Mouse (Mus musculus) hindbrain, embryonic 15.5 days (tissue): ENCODE measurements at regions not wholly inside any gene's neighbourhood (a gene's known extent, or its start where the extent isn't known, plus 50 kb on each side); places are given as distances from the start of the nearest gene placed in this dataset.

Experiments used
- ATAC-seq: fragments of 200-750 bp; cut with Nextera tagmentation; 2 replicates; pipeline ENCODE4 v1.8.0; 2017; ENCODE audit warnings: low read depth, moderate number of reproducible peaks, moderate TSS enrichment; ENCODE audit not compliant: low FRiP score
- H3K27ac ChIP-seq: fragments of 300-500 bp; sonication (generic); replicated peaks from 2 replicates; pipeline ENCODE4 v1.5.1; 2015; ENCODE audit warnings: mild to moderate bottlenecking, inconsistent platforms
- H3K27me3 ChIP-seq: fragments of 300-500 bp; sonication (generic); 2 replicates; pipeline ENCODE4 v1.6.1; 2015; ENCODE audit warnings: control low read depth, inconsistent platforms
- H3K36me3 ChIP-seq: fragments of 300-500 bp; sonication (generic); 2 replicates; pipeline ENCODE4 v1.6.1; 2015; ENCODE audit warnings: control low read depth, inconsistent platforms
- H3K4me1 ChIP-seq: fragments of 300-500 bp; sonication (generic); replicated peaks from 2 replicates; pipeline ENCODE4 v1.6.1; 2015; ENCODE audit warnings: control low read depth, inconsistent platforms
- H3K4me2 ChIP-seq: fragments of 300-500 bp; sonication (generic); 2 replicates; pipeline ENCODE4 v1.6.1; 2015; ENCODE audit warnings: moderate library complexity, mild to moderate bottlenecking, inconsistent platforms
- H3K4me3 ChIP-seq: fragments of 300-500 bp; sonication (generic); 2 replicates; pipeline ENCODE4 v1.5.1; 2015; ENCODE audit warnings: mild to moderate bottlenecking, inconsistent platforms
- H3K9ac ChIP-seq: fragments of 300-500 bp; sonication (generic); 2 replicates; pipeline ENCODE4 v1.6.1; 2015; ENCODE audit warnings: inconsistent platforms
- H3K9me3 ChIP-seq: fragments of 300-500 bp; sonication (generic); 2 replicates; pipeline ENCODE4 v1.6.1; 2016; ENCODE audit warnings: control low read depth, inconsistent platforms
- WGBS: fragments of 180-500 bp; shearing (Covaris S2); methylation state at CpG from one replicate; pipeline ENCODE4 v1.1.7; 2015; 5-methylcytosine and 5-hydroxymethylcytosine counted together

DNA sequence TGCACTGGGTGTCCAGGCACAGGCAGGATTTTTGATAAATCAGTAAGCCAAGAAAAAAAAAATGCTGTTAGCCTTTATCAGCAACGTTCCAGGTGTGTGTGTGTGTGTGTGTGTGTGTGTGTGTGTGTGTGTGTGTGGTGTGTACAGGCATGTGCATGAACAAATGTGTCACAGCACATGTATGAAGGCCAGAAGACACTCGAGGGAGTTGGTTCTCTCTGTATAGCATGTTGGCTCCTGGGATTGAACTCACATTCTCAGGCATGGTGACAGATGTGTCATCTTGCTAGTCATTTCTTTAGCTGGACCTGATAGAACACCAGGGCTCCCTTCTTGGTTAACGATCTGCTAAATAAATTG lies 74.8 kb upstream of the Caprin1 start:
- WGBS: 61% methylated on average over 3 of the region's 3 CpGs
- Histone ChIP-seq H3K27me3 (no peaks in the 10 kb centered on the region), H3K9ac (no peak overlapping the region), H3K27ac (no peak overlapping the region), H3K4me3 (no peak overlapping the region), H3K4me1 (0 out of 2 replicates have a peak, but pooled peaks cover 7% of the 10 kb centered on the region), H3K36me3 (no peaks in the 10 kb centered on the region), H3K9me3 (no peaks in the 10 kb centered on the region), H3K4me2 (no peak overlapping the region)
- peak; percentile 43; the same call in 1 of the 2 replicates for ATAC-seq

DNA sequence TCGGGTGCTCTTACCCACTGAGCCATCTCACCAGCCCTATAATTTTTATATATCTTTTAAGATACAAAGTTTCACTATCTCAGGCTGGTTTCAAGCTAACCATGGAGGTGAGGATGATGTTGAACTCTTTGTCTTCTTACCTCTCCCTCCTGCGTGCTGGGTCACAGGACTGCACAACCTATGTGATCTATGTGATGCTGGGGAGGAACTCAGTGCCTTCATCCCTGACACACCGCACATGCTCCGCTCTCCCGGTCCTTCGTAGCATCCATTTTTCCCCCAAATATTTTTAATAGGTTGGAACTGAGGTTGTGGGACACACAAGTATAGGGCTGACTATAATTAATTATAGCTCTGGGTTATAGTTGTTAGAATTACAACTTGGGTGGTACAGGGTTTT lies 75.9 kb upstream of the Caprin1 start:
- 91% methylated on average over 6 of the region's 6 CpGs for WGBS
- H3K4me2 ChIP-seq: no peak overlapping the region

DNA sequence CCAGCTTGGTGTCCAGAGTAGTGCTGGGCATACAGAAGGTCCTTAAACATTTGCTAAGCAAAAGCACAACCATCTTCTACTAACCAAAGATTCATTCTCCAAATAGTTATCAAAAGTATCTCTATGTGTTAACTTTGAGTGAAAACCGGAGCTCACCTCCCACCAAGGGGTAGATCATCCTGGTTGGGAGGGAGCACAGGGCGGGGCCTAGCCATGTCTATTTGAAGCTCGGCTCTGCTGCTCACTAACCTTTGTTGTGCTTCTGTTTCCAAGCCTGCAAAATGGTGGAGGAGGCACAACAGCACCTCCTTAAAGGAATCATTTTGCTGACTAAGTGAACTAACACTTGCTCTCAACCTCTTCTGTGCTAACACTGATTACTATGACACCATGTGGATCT lies 77.0 kb upstream of the Caprin1 start:
- 66% methylated on average over 3 of the region's 3 CpGs for WGBS
- no peak for ATAC-seq
- Histone ChIP-seq H3K4me1 (0 out of 2 replicates have a peak, but pooled peaks cover 7% of the 10 kb centered on the region), H3K4me2 (no peak overlapping the region), H3K27me3 (no peaks in the 10 kb centered on the region), H3K4me3 (no peak overlapping the region), H3K9me3 (no peaks in the 10 kb centered on the region), H3K27ac (no peak overlapping the region), H3K36me3 (no peaks in the 10 kb centered on the region), H3K9ac (no peak overlapping the region)

More for the DNA sequence above, 75.9 kb upstream of the Caprin1 start:
- Histone ChIP-seq H3K4me1 (0 out of 2 replicates have a peak, but pooled peaks cover 7% of the 10 kb centered on the region), H3K27me3 (no peaks in the 10 kb centered on the region), H3K9ac (no peak overlapping the region), H3K27ac (no peak overlapping the region), H3K36me3 (no peaks in the 10 kb centered on the region), H3K9me3 (no peaks in the 10 kb centered on the region), H3K4me3 (no peak overlapping the region)
- no peak for ATAC-seq

DNA sequence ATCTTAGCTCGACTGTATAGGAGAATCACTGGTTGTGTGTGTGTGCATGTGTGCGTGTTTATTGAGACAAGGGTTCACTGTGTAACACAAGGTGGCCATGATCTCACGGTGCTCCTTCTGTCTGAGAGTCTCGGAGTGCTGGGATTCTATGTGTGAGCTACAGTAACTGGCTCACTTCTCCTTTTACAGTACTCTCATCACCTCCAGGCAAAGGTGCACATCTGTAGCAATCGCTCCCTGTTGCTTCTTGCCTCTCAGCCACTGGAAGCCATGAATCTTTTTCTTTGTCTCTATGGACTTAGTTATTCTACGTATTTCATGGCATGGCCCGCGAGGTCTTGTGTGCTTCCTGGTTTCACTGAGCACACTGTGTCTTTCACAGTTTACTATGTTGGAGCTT lies 78.3 kb upstream of the Caprin1 start:
- WGBS: 85% methylated on average over 8 of the region's 8 CpGs
- Histone ChIP-seq H3K4me1 (peaks cover 8% of the 10 kb centered on the region; the same call in 1 of the 2 replicates), H3K4me3 (no peak overlapping the region), H3K27me3 (no peaks in the 10 kb centered on the region), H3K9me3 (no peaks in the 10 kb centered on the region), H3K9ac (no peak overlapping the region), H3K36me3 (no peaks in the 10 kb centered on the region), H3K4me2 (no peak overlapping the region), H3K27ac (no peak overlapping the region)
- no peak for ATAC-seq

DNA sequence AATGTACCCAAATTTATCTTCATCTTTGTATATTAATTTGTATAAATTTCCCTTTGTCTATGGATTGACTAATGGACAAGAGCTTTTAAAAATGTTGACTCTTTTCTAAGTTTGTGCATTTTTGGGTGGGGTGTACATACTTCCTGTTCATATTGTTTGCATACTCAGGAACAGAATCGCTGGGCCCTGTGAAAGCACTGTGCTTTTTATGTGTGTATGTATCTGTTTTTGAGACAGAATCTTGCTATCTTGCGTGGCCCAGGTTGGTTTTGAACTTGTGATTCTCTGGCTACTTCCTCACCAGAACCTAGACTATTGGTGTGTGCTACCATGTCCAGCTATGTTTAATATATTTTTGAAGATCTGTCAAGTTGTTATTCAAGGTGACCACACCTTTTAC lies 78.8 kb upstream of the Caprin1 start:
- WGBS: 93% methylated on average over 2 of the region's 2 CpGs
- ATAC-seq: no peak
- H3K27me3 ChIP-seq: no peaks in the 10 kb centered on the region

DNA sequence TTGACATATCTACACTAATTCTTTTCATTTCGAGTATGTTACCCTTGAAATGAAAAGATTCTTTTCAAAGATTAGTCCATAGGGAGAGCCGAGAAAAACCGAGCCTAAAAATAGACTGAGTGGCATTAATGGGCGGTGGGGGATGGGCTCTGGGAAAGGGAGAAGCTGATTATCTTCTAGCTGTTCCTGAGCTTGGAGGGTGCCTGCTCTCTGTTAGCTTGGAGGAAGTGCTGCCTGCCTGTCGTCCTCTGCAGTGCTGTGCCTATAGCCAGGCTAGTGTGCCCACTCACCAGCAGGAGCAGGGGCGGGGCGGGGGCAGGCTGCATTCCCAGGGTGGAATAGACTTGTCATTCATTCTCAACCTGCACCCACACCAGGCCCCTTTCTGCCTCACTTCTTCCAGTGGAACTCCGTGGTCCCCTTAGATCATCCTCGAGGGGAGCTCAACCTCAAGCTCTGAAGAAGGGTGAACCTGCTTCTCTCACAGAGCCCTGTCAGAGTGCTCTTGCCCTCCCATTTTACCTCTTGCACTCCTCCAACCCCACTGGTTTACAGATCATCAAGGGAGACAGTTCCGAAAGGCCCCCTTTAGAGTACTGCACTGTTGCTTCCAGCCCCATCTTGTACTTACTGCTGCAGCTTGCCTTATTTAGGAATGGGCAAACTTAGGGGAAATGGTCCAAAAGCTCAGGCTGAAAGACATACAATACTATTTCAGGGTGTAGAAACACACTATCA lies 76.6 kb upstream of the Lmo2 start:
- H3K27ac ChIP-seq: peak overlapping the region; percentile 61; the same call in 1 of the 2 replicates
- ATAC-seq: peak; percentile 82
- peaks cover 13% of the 10 kb centered on the region for H3K4me1 ChIP-seq
- no peaks in the 10 kb centered on the region for H3K27me3 ChIP-seq
- H3K4me3 ChIP-seq: no peak overlapping the region
- H3K9me3 ChIP-seq: no peaks in the 10 kb centered on the region
- WGBS: 36% methylated on average over 10 of the region's 10 CpGs
- H3K4me2 ChIP-seq: peak overlapping the region; percentile 3; the same call in 1 of the 2 replicates
- H3K36me3 ChIP-seq: no peaks in the 10 kb centered on the region
- no peak overlapping the region for H3K9ac ChIP-seq

More for the DNA sequence above, 78.8 kb upstream of the Caprin1 start:
- H3K9me3 ChIP-seq: no peaks in the 10 kb centered on the region
- H3K4me1 ChIP-seq: peaks cover 13% of the 10 kb centered on the region
- no peak overlapping the region for H3K4me3 ChIP-seq
- H3K9ac ChIP-seq: no peak overlapping the region
- H3K4me2 ChIP-seq: no peak overlapping the region
- no peak overlapping the region for H3K27ac ChIP-seq
- H3K36me3 ChIP-seq: no peaks in the 10 kb centered on the region

DNA sequence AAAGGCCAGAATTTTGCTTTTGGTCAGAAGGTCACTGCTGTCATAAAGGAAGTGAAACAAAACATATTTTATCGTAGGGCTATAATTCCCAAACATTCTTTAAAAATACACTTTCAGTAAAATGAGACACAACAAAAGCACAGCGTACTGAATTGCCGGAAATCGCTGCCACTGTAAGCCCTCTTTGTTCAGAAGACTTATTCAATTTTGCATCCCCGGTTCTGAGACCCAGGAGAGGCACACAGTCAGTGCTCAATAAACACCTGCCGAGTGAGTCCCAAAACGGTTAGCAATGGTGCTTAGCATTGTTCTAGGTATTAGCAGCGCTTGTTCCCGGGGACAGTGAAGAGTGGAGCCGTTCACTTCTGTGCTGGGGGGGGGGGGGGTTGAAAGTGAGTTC lies 72.9 kb upstream of the Lmo2 start:
- Histone ChIP-seq H3K4me2 (no peak overlapping the region), H3K27ac (no peak overlapping the region), H3K4me1 (peaks cover 13% of the 10 kb centered on the region), H3K9me3 (no peaks in the 10 kb centered on the region), H3K9ac (no peak overlapping the region), H3K27me3 (no peaks in the 10 kb centered on the region), H3K36me3 (no peaks in the 10 kb centered on the region), H3K4me3 (no peak overlapping the region)
- WGBS: 57% methylated on average over 10 of the region's 10 CpGs
- ATAC-seq: no peak

DNA sequence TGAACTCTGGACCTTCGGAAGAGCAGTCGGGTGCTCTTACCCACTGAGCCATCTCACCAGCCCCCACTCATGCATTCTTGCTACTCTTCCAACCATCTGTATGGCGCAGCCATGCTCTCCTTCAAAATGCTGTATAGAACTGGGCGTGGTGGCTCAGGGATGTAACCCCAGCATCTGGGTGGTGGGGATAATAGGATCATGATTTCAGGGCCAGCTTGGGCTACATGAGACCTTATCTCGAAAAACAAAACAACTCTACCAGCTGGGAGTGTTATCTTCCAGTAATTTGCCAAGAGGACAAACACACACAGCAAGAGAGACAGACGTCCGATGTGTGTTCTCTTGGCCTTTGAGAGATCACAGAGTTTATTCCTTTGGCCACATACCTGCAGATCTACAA lies 69.8 kb upstream of the Lmo2 start:
- 89% methylated on average over 7 of the region's 7 CpGs for WGBS
- Histone ChIP-seq H3K4me3 (no peak overlapping the region), H3K9ac (no peak overlapping the region), H3K27me3 (no peaks in the 10 kb centered on the region), H3K9me3 (no peaks in the 10 kb centered on the region), H3K27ac (no peak overlapping the region), H3K36me3 (no peaks in the 10 kb centered on the region), H3K4me2 (no peak overlapping the region), H3K4me1 (peaks cover 9% of the 10 kb centered on the region; the same call in 1 of the 2 replicates)
- no peak for ATAC-seq

DNA sequence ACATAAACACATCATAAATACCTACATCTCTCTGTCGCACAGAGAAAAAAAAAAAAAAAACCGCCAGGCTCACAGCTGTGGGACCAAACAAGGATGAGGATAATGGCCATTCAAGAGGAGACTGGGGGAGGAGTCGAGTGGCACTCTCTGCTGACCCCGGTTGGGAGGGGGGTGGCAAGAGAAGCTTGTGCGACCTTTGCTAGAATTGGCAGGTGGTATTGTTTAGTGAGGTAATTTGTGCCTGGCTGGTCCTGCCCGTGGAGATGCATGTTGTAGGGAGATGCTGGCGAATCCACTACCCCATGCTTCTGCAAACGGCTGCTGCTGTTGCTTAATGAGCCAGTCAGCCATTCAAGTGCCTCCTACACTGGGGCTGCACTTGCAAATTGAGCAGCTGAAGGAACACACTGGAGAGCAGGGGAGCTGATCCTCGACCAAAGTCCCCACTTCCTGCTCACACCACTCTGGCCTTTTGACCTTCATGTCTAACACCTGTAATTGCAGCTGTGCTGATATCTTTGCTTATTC lies 66.5 kb upstream of the Lmo2 start:
- H3K27ac ChIP-seq: no peak overlapping the region
- H3K9ac ChIP-seq: no peak overlapping the region

DNA sequence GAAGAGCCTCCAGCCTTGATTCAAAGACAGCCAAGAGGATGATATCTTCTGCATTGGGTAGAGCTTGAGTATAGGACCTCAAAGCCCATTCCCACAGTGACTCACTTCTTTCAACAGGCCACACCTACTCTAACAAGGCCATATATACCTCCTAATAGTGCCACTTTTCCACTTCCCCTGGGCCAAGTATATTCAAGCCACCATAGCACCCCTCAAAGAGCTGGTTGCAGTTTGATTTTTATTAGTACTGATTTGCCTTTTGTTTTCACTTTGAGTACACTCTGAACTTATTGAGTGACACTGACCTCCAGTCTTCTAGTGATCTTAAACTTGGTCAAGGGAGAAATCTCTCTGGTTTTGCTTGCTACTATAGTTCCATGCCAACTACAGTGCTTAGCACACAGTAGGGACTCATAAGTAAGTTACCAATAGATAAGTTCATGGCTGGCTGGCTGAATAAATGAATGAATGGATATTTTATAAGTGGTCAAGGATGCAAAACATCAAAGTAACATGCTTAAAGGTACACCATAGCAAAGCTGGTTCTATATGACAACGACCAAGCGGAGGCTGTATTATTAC lies 64.5 kb upstream of the Lmo2 start:
- 89% methylated on average over 2 of the region's 2 CpGs for WGBS
- Histone ChIP-seq H3K9me3 (no peaks in the 10 kb centered on the region), H3K4me3 (no peak overlapping the region), H3K36me3 (no peaks in the 10 kb centered on the region), H3K27ac (no peak overlapping the region), H3K27me3 (no peaks in the 10 kb centered on the region), H3K9ac (no peak overlapping the region), H3K4me2 (no peak overlapping the region), H3K4me1 (peaks cover 9% of the 10 kb centered on the region)
- no peak for ATAC-seq

More for the DNA sequence above, 66.5 kb upstream of the Lmo2 start:
- H3K4me2 ChIP-seq: no peak overlapping the region
- peak; percentile 71; the same call in 1 of the 2 replicates for ATAC-seq
- H3K36me3 ChIP-seq: no peaks in the 10 kb centered on the region
- H3K9me3 ChIP-seq: no peaks in the 10 kb centered on the region
- H3K4me1 ChIP-seq: peaks cover 9% of the 10 kb centered on the region; the same call in 1 of the 2 replicates
- H3K27me3 ChIP-seq: no peaks in the 10 kb centered on the region
- no peak overlapping the region for H3K4me3 ChIP-seq
- WGBS: 3% methylated on average over 9 of the region's 9 CpGs

DNA sequence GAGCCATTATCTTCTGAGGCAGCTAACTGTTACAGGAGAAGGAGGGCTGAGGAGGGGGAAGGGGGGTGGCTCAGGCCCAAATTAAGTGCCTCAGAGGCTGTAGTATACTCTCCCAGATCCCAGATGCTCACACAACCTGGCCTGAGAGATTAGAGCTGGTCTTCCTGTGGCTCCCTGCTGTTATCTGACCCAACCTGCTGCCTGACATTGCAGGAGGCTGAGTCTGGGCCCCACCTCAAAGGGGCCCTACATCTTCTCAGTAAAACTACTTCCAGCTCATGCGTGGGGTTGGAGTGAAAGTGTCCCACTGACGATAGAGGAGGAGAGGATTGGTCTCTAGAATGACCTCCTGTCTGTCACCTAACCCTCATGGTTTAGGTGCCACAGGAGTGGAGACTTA lies 64.0 kb upstream of the Lmo2 start:
- Histone ChIP-seq H3K9ac (no peak overlapping the region), H3K4me2 (no peak overlapping the region), H3K4me3 (no peak overlapping the region), H3K9me3 (no peaks in the 10 kb centered on the region), H3K27ac (no peak overlapping the region), H3K4me1 (peaks cover 9% of the 10 kb centered on the region), H3K27me3 (no peaks in the 10 kb centered on the region), H3K36me3 (no peaks in the 10 kb centered on the region)
- no peak for ATAC-seq
- 52% methylated on average over 2 of the region's 2 CpGs for WGBS

DNA sequence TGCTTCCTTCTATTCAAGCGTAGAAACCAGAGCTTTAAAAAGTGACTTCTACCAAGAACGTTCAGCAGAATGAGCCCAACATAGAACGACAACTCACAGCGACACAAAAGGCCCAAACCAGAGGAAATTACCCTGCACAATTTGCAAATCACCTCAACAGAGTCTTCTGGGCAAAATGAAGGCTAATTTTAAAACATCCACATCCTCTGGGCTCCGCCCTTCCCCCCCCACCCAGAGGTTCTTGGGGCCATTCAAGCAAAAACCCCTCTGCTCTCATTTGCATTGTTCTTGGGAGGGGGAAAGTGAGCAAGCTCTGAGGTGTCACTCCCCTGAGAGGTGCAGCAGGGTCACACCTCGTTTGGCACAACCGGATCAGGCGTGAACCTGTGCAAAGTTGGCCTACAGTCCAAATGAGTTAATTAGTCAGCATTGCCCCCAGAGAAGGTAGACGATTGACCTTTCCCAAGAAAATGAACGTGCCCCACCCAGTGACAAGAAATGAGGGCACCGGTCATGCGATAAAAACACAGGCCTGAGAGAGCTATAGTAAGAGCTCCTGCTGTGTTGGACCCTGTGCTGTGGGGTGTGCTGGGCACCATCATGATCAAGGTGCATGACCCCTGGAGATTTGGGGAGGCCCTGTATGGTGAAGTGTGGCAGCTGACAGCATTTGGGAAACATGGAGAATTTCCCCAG lies 62.7 kb upstream of the Lmo2 start:
- no peak for ATAC-seq
- 60% methylated on average over 12 of the region's 12 CpGs for WGBS
- no peak overlapping the region for H3K9ac ChIP-seq

More for the DNA sequence above, 62.7 kb upstream of the Lmo2 start:
- no peak overlapping the region for H3K4me2 ChIP-seq
- H3K27ac ChIP-seq: no peak overlapping the region
- H3K27me3 ChIP-seq: no peaks in the 10 kb centered on the region
- no peaks in the 10 kb centered on the region for H3K9me3 ChIP-seq
- no peaks in the 10 kb centered on the region for H3K36me3 ChIP-seq
- H3K4me1 ChIP-seq: peaks cover 9% of the 10 kb centered on the region
- no peak overlapping the region for H3K4me3 ChIP-seq
